Mouse (Mus musculus): ENCODE data around the gene Fam122a.

The Fam122a gene

GRCm38 (mm10) chr19:24476929-24477882 is at the start of gene Fam122a:
Fam122a (minus strand) TSS chr19:24477356.
- peak; percentile 87 to 90 for DNase-seq (ENCODE audit: low read depth in 2 of 2, low spot score in 2 of 2)

- DNase-seq (ENCODE audit: low read depth in 2 of 2, low spot score in 2 of 2): no peak
Observed at GRCm38 (mm10) chr19:24523476-24524313, 46.5 kb upstream of the Fam122a start.

GRCm38 (mm10) chr19:24521997-24522396 is 44.8 kb upstream of the Fam122a start:
- DNase-seq (ENCODE audit: low read depth in 2 of 2, low spot score in 2 of 2): no peak

GRCm38 (mm10) chr19:24521146-24521545 is 44.0 kb upstream of the Fam122a start:
- DNase-seq (ENCODE audit: low read depth in 2 of 2, low spot score in 2 of 2): no peak

- no peak for DNase-seq (ENCODE audit: low read depth in 2 of 2, low spot score in 2 of 2)
Observed at GRCm38 (mm10) chr19:24519732-24520409, 42.7 kb upstream of the Fam122a start.

GRCm38 (mm10) chr19:24518384-24518783 is 41.2 kb upstream of the Fam122a start:
- no peak for DNase-seq (ENCODE audit: low read depth in 2 of 2, low spot score in 2 of 2)

- no peak for DNase-seq (ENCODE audit: low read depth in 2 of 2, low spot score in 2 of 2)
Observed at GRCm38 (mm10) chr19:24517057-24517456, 39.9 kb upstream of the Fam122a start.

- DNase-seq (ENCODE audit: low read depth in 2 of 2, low spot score in 2 of 2): no peak
Observed at GRCm38 (mm10) chr19:24515941-24516340, 38.8 kb upstream of the Fam122a start.

- no peak for DNase-seq (ENCODE audit: low read depth in 2 of 2, low spot score in 2 of 2)
Observed at GRCm38 (mm10) chr19:24514661-24515642, 37.8 kb upstream of the Fam122a start.

GRCm38 (mm10) chr19:24513105-24513843 is 36.1 kb upstream of the Fam122a start:
- DNase-seq (ENCODE audit: low read depth in 2 of 2, low spot score in 2 of 2): no peak

- no peak for DNase-seq (ENCODE audit: low read depth in 2 of 2, low spot score in 2 of 2)
Observed at GRCm38 (mm10) chr19:24511939-24512338, 34.8 kb upstream of the Fam122a start.

- no peak for DNase-seq (ENCODE audit: low read depth in 2 of 2, low spot score in 2 of 2)
Observed at GRCm38 (mm10) chr19:24509391-24509790, 32.2 kb upstream of the Fam122a start.

- DNase-seq (ENCODE audit: low read depth in 2 of 2, low spot score in 2 of 2): no peak
Observed at GRCm38 (mm10) chr19:24508087-24508767, 31.1 kb upstream of the Fam122a start.

- no peak for DNase-seq (ENCODE audit: low read depth in 2 of 2, low spot score in 2 of 2)
Observed at GRCm38 (mm10) chr19:24502736-24503421, 25.7 kb upstream of the Fam122a start.

- no peak for DNase-seq (ENCODE audit: low read depth in 2 of 2, low spot score in 2 of 2)
Observed at GRCm38 (mm10) chr19:24501525-24501924, 24.4 kb upstream of the Fam122a start.

GRCm38 (mm10) chr19:24500431-24500830 is 23.3 kb upstream of the Fam122a start:
- DNase-seq (ENCODE audit: low read depth in 2 of 2, low spot score in 2 of 2): no peak

- DNase-seq (ENCODE audit: low read depth in 2 of 2, low spot score in 2 of 2): no peak
Observed at GRCm38 (mm10) chr19:24499291-24499690, 22.1 kb upstream of the Fam122a start.

GRCm38 (mm10) chr19:24493887-24494286 is 16.7 kb upstream of the Fam122a start:
- DNase-seq (ENCODE audit: low read depth in 2 of 2, low spot score in 2 of 2): no peak
